Mouse (Mus musculus): ENCODE data around the gene Kalrn.

Kalrn gene

DNA sequence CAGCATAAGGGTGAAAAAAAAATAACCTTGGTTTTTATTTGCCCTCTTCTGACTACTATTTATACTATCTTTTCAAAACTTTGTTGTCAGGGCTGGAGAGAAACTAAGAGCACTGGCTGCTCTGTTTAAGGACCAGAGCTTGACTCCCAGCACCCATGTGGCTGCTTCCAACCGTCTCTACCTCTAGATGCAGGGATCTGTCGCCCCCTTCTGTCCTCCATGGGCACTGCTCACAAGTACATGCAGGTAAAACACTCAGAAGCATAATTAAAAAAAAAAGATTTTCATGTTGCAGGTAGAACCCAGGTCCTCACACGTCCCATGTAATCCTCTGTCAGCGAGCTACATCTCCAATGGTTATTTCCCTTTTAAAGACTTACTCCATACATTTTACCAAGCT is 499.4 kb downstream of the Kalrn start:
- DNase-seq (ENCODE audit: low spot score in 2 of 2) = no peak

DNA sequence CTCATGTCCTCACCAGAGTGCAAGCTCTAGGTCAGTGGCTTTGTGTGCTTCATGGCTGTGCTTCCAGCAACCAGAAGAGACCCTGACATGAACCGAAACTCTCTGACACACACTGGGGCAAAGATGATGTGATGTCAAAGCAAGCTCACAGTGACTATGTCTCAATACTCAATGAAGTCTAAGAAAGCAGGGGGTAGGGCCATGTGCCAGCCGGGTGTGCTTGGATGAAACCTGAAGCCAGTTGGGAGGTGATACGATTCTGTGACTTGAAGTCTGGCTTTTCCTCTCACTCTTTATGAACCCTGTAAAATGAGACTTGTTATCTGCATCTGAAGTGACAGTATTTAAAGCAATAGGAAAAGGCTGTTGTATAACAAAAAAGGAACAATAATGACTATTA is 501.2 kb downstream of the Kalrn start:
- DNase-seq (ENCODE audit: low spot score in 2 of 2) = no peak

DNA sequence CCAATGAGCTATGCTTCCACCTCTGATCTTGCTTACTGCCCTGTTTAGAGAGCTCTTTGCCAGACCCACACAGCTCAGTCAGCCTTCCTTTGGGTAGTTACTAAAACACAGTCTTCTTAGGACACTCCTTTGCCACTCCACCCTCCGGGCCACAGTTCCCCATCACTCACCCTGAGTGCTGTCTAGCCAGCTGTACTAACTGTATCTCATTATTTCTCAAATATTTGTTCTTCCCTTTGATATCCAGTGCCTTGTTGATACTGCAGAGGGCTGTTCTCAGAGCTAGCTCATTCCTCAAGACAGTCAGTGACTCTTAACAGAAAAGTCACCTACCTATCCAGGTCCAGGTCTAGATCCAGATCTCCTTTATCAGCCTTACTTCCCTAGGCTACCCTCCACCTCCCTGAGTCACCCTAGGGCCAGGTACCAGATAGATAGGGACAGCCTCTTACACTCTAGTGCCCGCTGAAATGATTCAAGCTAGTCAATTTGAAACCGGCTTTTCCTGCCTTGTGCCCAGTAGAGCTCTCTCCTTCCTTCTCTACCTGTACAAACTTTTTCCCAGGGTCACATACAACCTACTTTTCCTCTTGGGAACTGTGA is 502.0 kb downstream of the Kalrn start:
- no peak for DNase-seq (ENCODE audit: low spot score in 2 of 2)

- no peak for DNase-seq (ENCODE audit: low spot score in 2 of 2)
These were observed 503.9 kb downstream of the Kalrn start for GRCm38 (mm10) chr16:34069481-34069880.

DNA sequence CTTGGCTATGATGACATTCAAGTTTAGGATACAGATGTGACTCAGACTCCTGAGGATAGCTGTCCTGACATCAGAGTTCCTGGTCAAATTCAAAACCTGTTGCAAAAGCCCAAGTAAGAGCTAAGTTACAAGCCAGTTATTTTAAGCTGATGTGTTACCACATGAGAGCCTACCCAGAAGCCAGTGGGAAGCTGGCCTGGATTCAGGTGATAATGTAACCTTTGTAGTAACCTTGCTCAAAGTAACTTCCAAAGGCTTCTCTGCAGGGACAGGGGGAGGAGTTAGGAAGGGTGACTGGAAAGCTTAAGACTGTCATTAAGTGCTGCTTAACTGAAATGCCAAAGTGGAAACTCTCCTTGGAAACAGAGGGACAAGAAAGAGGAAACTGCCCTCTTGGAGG is 506.4 kb downstream of the Kalrn start:
- no peak for DNase-seq (ENCODE audit: low spot score in 2 of 2)

DNA sequence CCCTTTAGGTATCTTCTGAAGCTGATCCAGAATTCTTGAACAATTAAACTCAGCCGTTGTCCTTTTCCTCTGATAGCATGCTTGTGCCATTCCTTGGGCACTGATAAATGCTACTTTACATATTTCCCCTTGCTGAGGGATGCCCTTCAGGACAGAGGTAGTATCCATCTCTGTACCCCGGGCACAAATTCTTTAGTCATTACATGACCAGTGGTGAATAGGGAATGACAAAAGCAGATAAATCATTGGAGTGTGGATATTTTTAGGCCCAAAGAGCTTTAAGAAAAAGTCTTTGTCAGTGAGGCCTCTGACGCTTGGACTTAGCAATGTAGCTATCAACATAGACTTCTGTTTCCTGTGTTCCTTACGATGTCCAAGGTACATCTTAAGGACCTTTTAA is 507.0 kb downstream of the Kalrn start:
- no peak for DNase-seq (ENCODE audit: low spot score in 2 of 2)

DNA sequence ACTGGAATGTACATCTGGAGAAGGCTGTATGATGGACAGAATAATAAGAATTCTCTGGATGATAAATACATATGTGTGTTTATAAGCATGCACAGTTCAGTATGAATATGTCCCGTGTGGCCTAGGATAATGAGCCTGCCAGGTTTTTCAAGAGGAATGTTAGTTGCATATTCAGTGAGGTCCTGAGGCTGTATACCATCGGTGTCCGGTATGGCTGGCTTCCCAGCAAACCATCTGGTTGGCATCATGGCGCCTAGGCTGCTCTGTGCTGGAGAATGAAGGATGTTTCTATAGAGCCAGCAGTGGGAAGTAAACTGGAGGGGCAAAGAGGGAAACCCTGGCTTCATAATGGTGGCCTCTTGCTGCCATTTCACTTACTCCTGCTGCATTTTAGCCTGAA is 510.0 kb downstream of the Kalrn start:
- no peak for DNase-seq (ENCODE audit: low spot score in 2 of 2)

DNA sequence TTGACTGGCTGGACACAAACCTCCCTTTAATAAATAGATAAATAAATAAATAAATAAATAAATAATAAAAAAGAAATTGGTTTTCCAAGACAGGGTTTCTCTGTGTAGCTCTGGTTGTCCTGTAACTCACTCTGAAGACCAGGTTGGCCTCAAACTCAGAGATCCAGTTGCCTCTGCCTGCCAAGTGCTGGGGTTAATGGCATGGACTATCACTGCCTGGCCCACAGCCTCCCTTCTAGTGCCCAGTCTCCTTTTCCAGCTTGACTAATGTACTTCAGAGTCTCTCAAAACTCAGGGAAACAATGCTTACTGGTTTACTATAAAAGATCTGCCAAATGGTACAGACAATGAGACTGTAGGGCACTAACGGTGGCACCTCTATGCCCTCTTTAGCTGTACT is 511.7 kb downstream of the Kalrn start:
- no peak for DNase-seq (ENCODE audit: low spot score in 2 of 2)

GRCm38 (mm10) chr16:34058611-34059010 is 514.7 kb downstream of the Kalrn start:
- no peak for DNase-seq (ENCODE audit: low spot score in 2 of 2)

DNA sequence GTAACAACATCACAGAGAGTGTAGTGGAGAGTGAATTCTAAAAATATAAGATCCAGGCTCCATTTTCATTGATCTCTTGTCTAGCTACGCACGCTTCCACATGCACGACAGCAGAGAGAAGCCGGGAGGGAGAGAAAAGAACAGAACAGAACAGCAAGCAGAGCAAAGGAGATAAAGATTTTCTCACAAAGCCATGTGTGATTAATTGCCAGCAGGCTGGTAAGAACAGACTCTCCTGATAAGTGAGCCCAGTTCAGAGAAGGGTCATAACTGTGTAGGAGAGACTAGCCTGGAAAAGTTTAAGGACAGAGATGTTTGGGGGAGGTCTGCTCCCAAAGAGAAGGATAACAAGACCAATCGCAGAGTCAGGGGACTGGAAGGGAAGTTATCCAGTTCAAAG is 515.9 kb downstream of the Kalrn start:
- DNase-seq (ENCODE audit: low spot score in 2 of 2) = no peak

GRCm38 (mm10) chr16:34056418-34057111 is 516.8 kb downstream of the Kalrn start:
- DNase-seq (ENCODE audit: low spot score in 2 of 2) = no peak

- DNase-seq (ENCODE audit: low spot score in 2 of 2) = peak in 1 of 2 experiments; percentile 14
These were observed 523.2 kb downstream of the Kalrn start for GRCm38 (mm10) chr16:34050090-34050489.

- no peak for DNase-seq (ENCODE audit: low spot score in 2 of 2)
These were observed 524.0 kb downstream of the Kalrn start for GRCm38 (mm10) chr16:34049361-34049760.

GRCm38 (mm10) chr16:34048232-34048631 is 525.1 kb downstream of the Kalrn start:
- no peak for DNase-seq (ENCODE audit: low spot score in 2 of 2)

- DNase-seq (ENCODE audit: low spot score in 2 of 2) = no peak
These were observed 525.8 kb downstream of the Kalrn start for GRCm38 (mm10) chr16:34047543-34047942.

DNA sequence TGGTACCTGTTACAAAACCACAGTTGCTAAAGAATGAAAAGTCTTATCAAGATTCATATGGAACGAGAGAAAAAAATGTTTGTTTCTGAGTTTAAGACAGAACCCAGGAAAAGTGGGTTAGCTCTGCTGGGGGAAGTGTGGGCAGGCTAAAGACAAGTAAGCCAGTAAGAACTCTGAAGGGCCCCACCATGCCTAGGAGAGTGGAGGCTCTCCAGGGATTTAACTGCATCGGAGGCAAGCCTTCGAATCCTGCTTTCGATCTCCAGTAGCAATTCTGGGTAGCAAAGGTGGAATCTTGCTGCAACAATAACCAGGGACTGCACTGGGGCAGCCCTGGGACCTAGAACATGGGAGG is 526.3 kb downstream of the Kalrn start:
- no peak for DNase-seq (ENCODE audit: low spot score in 2 of 2)

DNA sequence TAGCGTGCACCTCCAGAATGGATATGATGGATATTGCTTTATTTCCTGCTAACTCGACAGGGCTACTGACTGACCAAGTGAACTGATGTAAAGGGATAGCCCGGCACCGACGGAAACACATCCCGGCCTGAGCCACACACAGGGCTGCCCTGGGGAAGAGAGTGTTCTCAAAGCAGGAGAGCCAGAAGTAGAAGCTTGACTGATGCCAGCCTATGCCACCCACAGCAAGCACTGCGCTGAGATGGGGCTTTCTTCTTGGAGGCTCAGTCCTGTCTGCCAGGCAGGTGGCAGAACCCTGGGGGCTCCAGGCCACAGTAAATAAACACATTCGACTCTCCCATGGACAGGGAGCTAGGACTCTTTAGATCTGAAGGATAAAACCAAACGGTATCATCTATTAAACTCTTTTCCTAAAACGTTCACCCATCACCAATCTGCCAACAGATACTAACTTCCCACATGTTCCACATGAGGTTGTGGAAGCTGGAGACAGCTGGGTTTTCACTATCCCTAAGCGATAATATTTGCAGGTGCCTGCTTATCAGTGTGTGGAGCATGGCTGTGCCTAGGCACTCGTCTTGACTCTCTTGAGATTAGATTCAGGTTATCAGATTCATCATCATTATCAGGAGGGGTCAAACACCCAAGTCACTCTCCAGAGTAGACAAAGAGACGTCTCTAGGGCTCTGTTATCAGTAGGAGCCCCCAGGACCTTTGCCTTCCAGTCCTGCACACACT is 526.9 kb downstream of the Kalrn start:
- DNase-seq (ENCODE audit: low spot score in 2 of 2) = no peak

DNA sequence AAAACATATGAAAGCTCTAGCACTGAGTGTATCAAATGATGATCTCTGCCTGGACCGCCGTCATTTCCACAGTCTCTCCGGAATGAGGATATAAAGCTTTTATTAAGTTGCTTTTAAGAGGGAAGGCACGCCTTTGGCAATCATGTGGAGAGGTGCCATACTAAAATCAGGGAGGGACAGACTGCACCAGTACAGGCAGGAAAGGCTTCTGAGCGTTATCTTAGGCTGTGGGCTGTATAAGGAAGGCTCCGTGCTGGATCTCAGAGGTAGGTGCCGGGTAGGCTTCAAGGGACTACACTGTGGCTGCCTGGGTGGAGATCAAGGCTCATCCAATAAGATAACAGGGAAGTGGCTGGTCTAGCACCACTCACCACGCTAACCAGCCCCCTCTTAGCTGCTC is 528.8 kb downstream of the Kalrn start:
- DNase-seq (ENCODE audit: low spot score in 2 of 2) = no peak

DNA sequence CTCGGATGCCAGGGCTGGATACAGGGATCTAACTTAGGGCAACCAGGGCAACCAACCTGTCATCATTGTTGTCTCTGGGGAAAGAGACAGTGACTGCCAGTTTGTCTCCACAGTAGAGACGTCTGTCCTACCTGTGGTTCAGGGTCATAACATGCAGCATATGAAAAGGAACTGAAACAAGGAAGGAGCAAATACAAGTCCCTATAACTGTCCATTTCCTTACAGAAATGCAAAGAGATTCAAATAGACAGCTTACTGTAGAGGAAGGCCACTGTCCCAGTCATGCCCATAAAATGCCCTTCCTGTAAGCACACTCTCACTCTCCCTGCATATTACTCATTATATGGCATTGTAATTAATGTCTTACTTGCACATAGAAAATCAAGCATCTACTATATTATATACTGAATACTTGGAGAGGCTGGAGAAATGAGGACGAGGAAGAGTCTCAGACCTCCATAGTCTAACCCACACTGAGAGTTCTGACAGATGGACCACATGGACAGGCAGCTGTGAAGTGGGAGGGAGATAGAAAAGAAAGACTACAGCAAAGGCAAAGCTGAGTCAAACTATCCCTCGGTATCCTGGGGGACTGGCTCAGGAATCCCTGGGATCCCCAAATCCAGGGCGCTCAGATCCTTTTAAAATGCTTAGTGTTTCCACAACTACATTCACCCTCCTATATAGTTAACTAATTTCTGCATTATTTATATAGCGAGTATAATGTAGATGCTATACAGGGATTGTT is 530.1 kb downstream of the Kalrn start:
- DNase-seq (ENCODE audit: low spot score in 2 of 2) = no peak

- DNase-seq (ENCODE audit: low spot score in 2 of 2) = no peak
These were observed 530.7 kb downstream of the Kalrn start for GRCm38 (mm10) chr16:34042586-34042985.

DNA sequence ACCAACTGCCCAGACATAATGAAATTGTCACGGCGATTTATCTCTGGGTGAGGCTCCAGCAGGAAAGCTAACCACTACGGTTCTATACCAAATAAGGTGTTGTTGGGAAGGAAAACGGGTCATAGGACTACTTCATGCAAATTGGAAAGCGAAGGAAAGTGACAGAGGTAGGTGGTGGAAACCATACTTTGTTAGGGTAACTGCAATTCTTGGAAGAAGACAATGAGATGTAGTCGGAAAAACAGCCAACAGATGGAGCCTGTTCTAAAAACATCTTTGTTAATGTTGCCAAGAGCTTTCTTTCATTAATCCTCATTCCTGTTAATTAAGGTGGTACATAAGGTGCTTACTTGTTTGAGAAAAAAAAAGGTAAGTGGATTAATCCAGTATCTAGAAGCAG is 533.1 kb downstream of the Kalrn start:
- no peak for DNase-seq (ENCODE audit: low spot score in 2 of 2)

DNA sequence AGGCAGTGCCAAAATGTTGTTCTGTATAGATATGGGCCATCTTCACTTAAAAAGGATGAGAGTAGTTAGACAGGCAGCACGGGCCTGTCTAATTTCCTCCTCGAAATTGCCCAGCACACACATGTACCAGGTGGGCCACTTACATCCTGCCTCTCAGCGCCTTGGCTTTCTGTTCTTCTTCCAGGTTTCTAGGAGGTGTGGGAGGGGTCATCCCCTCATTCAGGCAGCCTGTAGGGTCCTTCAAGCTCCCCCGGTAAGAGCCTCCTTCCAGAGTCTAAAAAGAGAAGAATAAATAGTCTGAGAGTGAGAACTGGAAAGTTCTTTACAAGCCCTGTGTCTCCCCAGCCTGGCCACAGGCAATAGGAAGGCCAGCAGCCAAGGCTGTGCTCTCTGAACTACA is 533.6 kb downstream of the Kalrn start:
- no peak for DNase-seq (ENCODE audit: low spot score in 2 of 2)

Data from spleen, postnatal 14 days (tissue).